Mouse (Mus musculus) heart, adult 2 months (tissue): ENCODE measurements around the gene Fem1a. TPM values are rescaled to one million over a fixed set of nuclear protein-coding genes. Genes with fewer than 3 reads are reported as not detected.

Experiments used
- DNase-seq, 2 experiments: peaks; one replicate each; pipeline ENCODE4 v3.0.0; 2021
- H3K27ac ChIP-seq: fragments of 200-600 bp; 2 replicates; pipeline ENCODE4 v1.8.1; 2022
- H3K27me3 ChIP-seq: fragments of 200-500 bp; 2 replicates; pipeline ENCODE4 v1.6.1; 2012; ENCODE audit warnings: mild to moderate bottlenecking, low read length, inconsistent platforms, mixed read lengths; ENCODE audit not compliant: control insufficient read depth, insufficient read depth
- H3K36me3 ChIP-seq: fragments of 200-500 bp; 2 replicates; pipeline ENCODE4 v1.6.1; 2012; ENCODE audit warnings: low read length, inconsistent platforms; ENCODE audit not compliant: control insufficient read depth, insufficient read depth
- H3K4me1 ChIP-seq: fragments of 200-500 bp; 2 replicates; pipeline ENCODE4 v1.6.1; 2011; ENCODE audit warnings: low read length; ENCODE audit not compliant: control insufficient read depth, insufficient read depth
- H3K4me3 ChIP-seq: fragments of 200-600 bp; 2 replicates; pipeline ENCODE4 v1.8.1; 2022
- H3K79me2 ChIP-seq: fragments of 200-500 bp; replicated peaks from 2 replicates; pipeline ENCODE4 v1.6.1; 2012; ENCODE audit warnings: mild to moderate bottlenecking, inconsistent platforms, low read length, moderate library complexity, mixed read lengths; ENCODE audit not compliant: control insufficient read depth, insufficient read depth
- H3K9ac ChIP-seq: fragments of 200-500 bp; 2 replicates; pipeline ENCODE4 v1.6.1; 2012; ENCODE audit warnings: low read depth, mild to moderate bottlenecking, control low read depth, inconsistent platforms, low read length, mixed read lengths
- CTCF ChIP-seq: fragments of 200-600 bp; IDR thresholded peaks from 2 replicates; pipeline ENCODE4 v1.8.1; 2022; ENCODE audit warnings: antibody characterized with exemption, mild to moderate bottlenecking, moderate library complexity
- EP300 ChIP-seq: fragments of 200-500 bp; IDR thresholded peaks from 2 replicates; pipeline ENCODE4 v1.6.1; 2011; ENCODE audit warnings: low read depth, low read length, control low read depth; ENCODE audit not compliant: insufficient read depth
- POLR2A ChIP-seq: fragments of 200-500 bp; IDR thresholded peaks from 2 replicates; pipeline ENCODE4 v1.6.1; 2011; ENCODE audit warnings: mild to moderate bottlenecking, low read depth, low read length, control low read depth; ENCODE audit not compliant: insufficient read depth
- WGBS: fragments of 180-500 bp; shearing (Covaris S2); methylation state at CpG from one replicate; pipeline ENCODE4 v1.1.7; 2018; 5-methylcytosine and 5-hydroxymethylcytosine counted together
- intact Hi-C: fragments of 180-260 bp; cut with DNase I; formaldehyde crosslinking; loops from one replicate; pipeline ENCODE4 v1.15.1; 2025
- polyA plus RNA-seq: library from polyadenylated mRNA; depleted of rRNA; stranded (reverse); fragments of >200 nt; gene quantifications from 2 replicates; pipeline ENCODE4 v1.2.3, GENCODE M21; 2012
- total RNA-seq, 2 experiments: library from RNA; stranded (reverse); gene quantifications; 2 replicates each; pipeline ENCODE4 v1.2.3; 2021

Gene Fem1a
- total and polyA plus RNA-seq, 3 experiments, result 81.5 to 124 (median 108) TPM

DNA sequence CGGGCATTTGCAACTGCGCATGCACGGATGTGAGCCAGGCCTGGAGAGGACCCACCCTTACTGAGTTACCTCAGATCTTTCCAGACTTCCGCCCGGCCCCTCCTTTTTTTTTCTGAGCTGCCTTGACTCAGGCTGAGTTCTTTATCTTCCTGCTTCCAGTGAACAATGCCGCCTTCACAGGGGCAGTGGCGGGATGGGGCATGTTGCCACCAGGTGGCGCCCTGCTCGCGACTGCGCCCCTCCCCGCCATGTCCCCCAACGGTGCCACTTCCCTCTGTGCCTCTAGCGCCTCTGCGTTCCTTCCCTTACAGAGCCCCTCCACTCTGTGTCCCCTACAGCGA, 34.5 kb downstream of the Fem1a start:
- Histone ChIP-seq H3K36me3 (no peaks in the 10 kb centered on the region), H3K79me2 (no peaks in the 10 kb centered on the region), H3K4me3 (peak overlapping the region; percentile 59), H3K27me3 (no peaks in the 10 kb centered on the region), H3K4me1 (peaks cover 6% of the 10 kb centered on the region), H3K27ac (peak overlapping the region; percentile 90), H3K9ac (peak overlapping the region; percentile 67)
- intact Hi-C loops, result loop anchor here (1.0 to 2.0 kb wide), 2 partner anchors 14 to 59 kb away; no protein-coding TSS in a partner anchor
- TF ChIP-seq CTCF (peak; percentile 98), POLR2A (peak; percentile 59), EP300 (no peak; the same call in none of the 2 replicates)
- under 1% methylated on average over 16 of the region's 16 CpGs for WGBS
- DNase-seq, result peak; percentile 89 to 94

DNA sequence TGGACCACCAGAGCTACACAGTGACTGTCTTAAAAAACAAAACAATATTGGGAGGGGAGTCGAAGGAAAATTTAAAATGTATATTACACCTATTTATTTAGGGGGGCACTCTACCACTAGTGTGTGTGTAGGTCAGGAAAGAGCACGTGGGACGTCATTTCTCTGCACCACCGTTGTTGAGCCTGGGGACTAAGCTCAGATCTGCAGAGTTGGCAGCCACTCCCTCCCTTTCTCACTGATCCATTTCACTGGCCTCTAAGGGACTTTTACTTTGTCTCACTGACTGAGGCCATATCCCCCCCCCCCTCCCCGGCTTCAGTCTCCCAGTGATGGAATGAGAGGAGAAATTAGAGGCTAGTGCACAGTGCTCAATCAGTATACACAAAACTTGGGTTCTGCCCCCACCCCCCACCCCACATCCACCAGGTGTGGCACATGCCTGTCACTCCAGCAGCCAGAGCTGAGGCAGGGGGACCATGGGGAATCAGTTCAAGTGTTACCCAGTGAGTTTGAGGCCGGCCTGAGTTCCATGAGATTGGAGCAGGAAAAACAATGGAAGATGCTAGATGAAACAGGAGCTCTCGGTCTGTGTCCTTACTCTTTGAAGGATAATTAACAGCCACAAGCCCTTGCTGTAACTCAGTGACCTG, 35.3 kb downstream of the Fem1a start:
- H3K4me1 ChIP-seq, result peaks cover 6% of the 10 kb centered on the region
- no peak overlapping the region for H3K4me3 ChIP-seq
- no peaks in the 10 kb centered on the region for H3K36me3 ChIP-seq
- no peak overlapping the region for H3K9ac ChIP-seq
- 87% methylated on average over 7 of the region's 7 CpGs for WGBS
- intact Hi-C loops, result loop anchor here (1.0 to 2.0 kb wide), 2 partner anchors 13 to 58 kb away; no protein-coding TSS in a partner anchor
- DNase-seq, result no peak
- peak overlapping the region; percentile 90 for H3K27ac ChIP-seq
- H3K27me3 ChIP-seq, result no peaks in the 10 kb centered on the region
- TF ChIP-seq EP300, result no peak
- no peak for TF ChIP-seq POLR2A
- TF ChIP-seq CTCF, result no peak
- H3K79me2 ChIP-seq, result no peaks in the 10 kb centered on the region

DNA sequence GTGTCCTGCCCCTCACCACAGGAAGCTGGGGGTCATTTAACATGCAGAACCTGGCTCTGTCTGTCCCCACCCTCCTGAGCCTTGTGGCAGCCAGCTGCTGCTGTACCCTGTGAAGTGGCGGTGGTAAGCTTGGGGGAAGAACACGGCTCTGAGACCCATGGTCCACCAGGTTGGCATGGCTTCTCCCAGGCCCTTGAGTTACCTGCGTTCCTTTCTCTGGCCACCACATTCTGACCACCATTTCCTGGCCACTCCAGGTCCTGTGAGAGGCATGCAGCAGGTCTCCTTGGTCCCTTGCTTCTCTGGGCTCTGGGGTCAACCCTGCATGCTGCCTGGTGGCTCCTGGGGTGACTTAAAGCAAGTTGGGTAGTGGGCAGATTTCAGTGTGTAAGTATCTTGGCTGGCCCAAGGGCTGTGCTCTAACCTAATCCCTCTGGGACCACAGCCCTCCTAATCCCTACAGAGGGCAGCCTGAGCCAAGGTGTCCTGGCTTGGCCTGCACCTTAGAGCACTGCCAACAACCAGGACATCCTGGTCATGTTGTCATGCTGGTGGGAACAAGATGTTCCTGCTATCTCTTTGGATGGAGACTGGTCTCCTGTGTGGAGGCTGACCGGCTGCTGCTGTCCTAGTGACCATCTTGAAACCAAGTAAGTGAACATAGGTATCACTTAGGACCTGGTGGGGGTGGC, 36.1 kb downstream of the Fem1a start, which contains the start of gene Plin3:
TSS of gene Plin3 (minus strand) at position 343 of the 692 bp plus-strand sequence.
- peak within 1 kb of the TSS; percentile 90 for H3K27ac ChIP-seq
- no peaks in the 10 kb centered on the region for H3K79me2 ChIP-seq
- H3K9ac ChIP-seq, result no peak within 1 kb of the TSS
- H3K4me1 ChIP-seq, result peaks cover 5% of the 10 kb centered on the region
- DNase-seq, result peak in 1 of 2 experiments; percentile 70
- no peaks in the 10 kb centered on the region for H3K27me3 ChIP-seq
- 76% methylated on average over 4 of the region's 4 CpGs for WGBS
- no peaks in the 10 kb centered on the region for H3K36me3 ChIP-seq
- H3K4me3 ChIP-seq, result no peak within 1 kb of the TSS
- intact Hi-C loops, result no loop called here
- TF ChIP-seq POLR2A, result peak; percentile 33; the same call in 1 of the 2 replicates
- no peak for TF ChIP-seq CTCF
- peak; percentile 100 for TF ChIP-seq EP300

DNA sequence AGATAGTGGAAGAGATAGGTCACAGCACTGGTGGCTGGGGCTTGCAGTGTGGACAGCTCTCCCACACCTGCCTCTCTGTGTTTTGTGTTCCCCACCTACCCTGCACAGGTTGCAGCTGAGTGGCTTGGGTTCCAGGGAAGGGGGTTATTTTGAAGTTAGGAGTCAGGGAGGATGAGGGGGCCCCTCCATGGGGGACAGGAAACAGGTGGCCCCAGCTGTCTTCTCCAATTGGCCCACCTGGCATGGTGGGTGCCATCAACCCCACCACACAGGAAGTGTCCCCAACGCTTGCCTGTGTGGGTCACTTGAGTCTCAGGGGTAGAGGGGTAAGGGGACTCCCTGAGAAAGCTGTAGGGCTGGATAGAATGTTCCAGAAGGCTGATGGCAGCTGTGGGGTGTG, 36.7 kb downstream of the Fem1a start:
- Histone ChIP-seq H3K36me3 (no peaks in the 10 kb centered on the region), H3K27me3 (no peaks in the 10 kb centered on the region), H3K9ac (no peak overlapping the region), H3K79me2 (no peaks in the 10 kb centered on the region), H3K27ac (peak overlapping the region; percentile 72), H3K4me1 (peaks cover 3% of the 10 kb centered on the region), H3K4me3 (no peak overlapping the region)
- intact Hi-C loops, result no loop called here
- no peak for DNase-seq
- no peak for TF ChIP-seq CTCF
- no peak for TF ChIP-seq POLR2A
- no peak for TF ChIP-seq EP300
- 64% methylated on average over 1 of the region's 1 CpGs for WGBS

DNA sequence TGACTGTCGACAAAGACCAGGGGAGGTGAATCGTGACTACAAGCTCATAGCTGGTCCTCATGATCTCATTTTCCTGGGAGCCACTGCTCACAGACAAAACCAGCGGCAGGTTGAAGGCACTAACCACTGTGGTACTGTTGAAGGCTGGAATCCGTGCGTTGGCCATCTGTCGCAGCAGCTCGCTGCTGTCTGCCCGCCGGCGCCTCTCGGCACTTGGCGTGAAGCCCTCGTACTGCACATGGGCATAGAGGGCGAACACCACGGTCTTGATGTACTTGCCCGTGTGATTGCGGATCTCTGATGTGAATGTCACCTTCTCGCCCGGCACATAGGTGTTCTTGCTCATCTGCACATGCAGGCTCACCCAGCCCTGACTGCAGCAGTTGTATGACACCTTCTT, 37.6 kb downstream of the Fem1a start:
- H3K4me1 ChIP-seq, result peaks cover 2% of the 10 kb centered on the region
- no peak overlapping the region for H3K4me3 ChIP-seq
- H3K79me2 ChIP-seq, result no peaks in the 10 kb centered on the region
- TF ChIP-seq EP300, result no peak
- TF ChIP-seq POLR2A, result no peak
- TF ChIP-seq CTCF, result no peak
- intact Hi-C loops, result no loop called here
- no peaks in the 10 kb centered on the region for H3K27me3 ChIP-seq
- no peak overlapping the region for H3K27ac ChIP-seq
- DNase-seq, result no peak
- H3K36me3 ChIP-seq, result no peaks in the 10 kb centered on the region
- WGBS, result 92% methylated on average over 19 of the region's 19 CpGs
- H3K9ac ChIP-seq, result no peak overlapping the region

DNA sequence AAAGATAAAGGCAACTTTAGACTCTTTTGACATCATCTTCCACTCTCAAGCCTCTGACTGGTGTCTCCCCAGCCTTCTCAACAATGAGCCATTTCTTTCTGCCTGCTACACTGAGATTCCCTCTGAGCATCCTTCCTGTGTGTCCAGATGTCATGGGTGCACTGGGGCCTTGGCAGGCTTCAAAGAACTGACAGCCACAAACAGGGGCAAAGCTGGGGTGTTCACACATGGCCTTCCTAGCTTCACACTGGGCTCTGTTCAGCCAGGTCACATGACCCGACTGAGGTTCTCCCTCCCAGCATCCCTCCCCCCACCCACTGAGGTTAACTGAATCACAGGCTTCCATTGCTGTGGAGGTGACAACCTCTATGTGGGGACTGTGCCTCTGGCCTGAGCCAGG, 39.6 kb downstream of the Fem1a start:
- WGBS, result 77% methylated on average over 1 of the region's 1 CpGs

More for the DNA sequence above, 39.6 kb downstream of the Fem1a start:
- Histone ChIP-seq H3K27ac (no peak overlapping the region), H3K9ac (no peak overlapping the region), H3K36me3 (no peaks in the 10 kb centered on the region), H3K79me2 (no peaks in the 10 kb centered on the region), H3K4me1 (peaks cover 2% of the 10 kb centered on the region), H3K4me3 (no peak overlapping the region), H3K27me3 (no peaks in the 10 kb centered on the region)
- DNase-seq, result no peak
- TF ChIP-seq POLR2A (no peak), CTCF (no peak), EP300 (no peak)
- intact Hi-C loops, result no loop called here
